Mouse (Mus musculus) bone marrow, adult 2 months (tissue): ENCODE measurements around the gene Tut7.

Experiments used
- CTCF ChIP-seq: fragments of 200-500 bp; IDR thresholded peaks from 2 replicates; pipeline ENCODE4 v1.5.1; 2011; ENCODE audit warnings: low read length, control low read depth; ENCODE audit not compliant: control insufficient read depth, insufficient read depth
- POLR2A ChIP-seq: fragments of 200-500 bp; IDR thresholded peaks from 2 replicates; pipeline ENCODE4 v1.6.1; 2011; ENCODE audit warnings: low read depth, mild to moderate bottlenecking, control low read depth, low read length, borderline replicate concordance; ENCODE audit not compliant: control insufficient read depth

GRCm38 (mm10) chr13:59770847-59771246, 52.1 kb downstream of the Tut7 start:
- TF ChIP-seq CTCF (no peak), POLR2A (peak; percentile 32; the same call in 1 of the 2 replicates)
